Mouse (Mus musculus) heart, postnatal 36 days (tissue): ENCODE data around the gene Fmo3. TPM values are rescaled to one million over a fixed set of nuclear protein-coding genes. Genes with fewer than 3 reads are reported as not detected.

Experiments
- DNase-seq, 2 experiments: peaks; one replicate each; pipeline ENCODE4 v3.0.0; 2021 to 2022
- intact Hi-C: fragments of 180-260 bp; cut with DNase I; formaldehyde crosslinking; loops from one replicate; pipeline ENCODE4 v1.15.1; 2025
- total RNA-seq, 2 experiments: library from RNA; stranded (reverse); gene quantifications; 2 replicates each; pipeline ENCODE4 v1.2.3; 2021

The Fmo3 gene
- not detected for total RNA-seq

- intact Hi-C loops: no loop called here
Measured at GRCm38 (mm10) chr1:162984428-162984827, at the start of gene Fmo3. Gene Fmo3, minus strand, starts transcription at chr1:162984528.

GRCm38 (mm10) chr1:163023075-163023474, 38.7 kb upstream of the Fmo3 start:
- intact Hi-C loops: no loop called here
- no peak for DNase-seq

More at GRCm38 (mm10) chr1:162984428-162984827, at the start of gene Fmo3:
- no peak for DNase-seq

GRCm38 (mm10) chr1:163009220-163009619, 24.9 kb upstream of the Fmo3 start:
- intact Hi-C loops: no loop called here
- DNase-seq: no peak

GRCm38 (mm10) chr1:163003496-163003895, 19.2 kb upstream of the Fmo3 start:
- intact Hi-C loops: no loop called here
- DNase-seq: no peak

GRCm38 (mm10) chr1:163001271-163001829, 17.0 kb upstream of the Fmo3 start:
- intact Hi-C loops: no loop called here
- no peak for DNase-seq

- intact Hi-C loops: no loop called here
- no peak for DNase-seq
Measured at GRCm38 (mm10) chr1:162987546-162987945, 3.2 kb upstream of the Fmo3 start.

- DNase-seq: no peak
- intact Hi-C loops: no loop called here
Measured at GRCm38 (mm10) chr1:162986777-162987176, 2.4 kb upstream of the Fmo3 start.

- DNase-seq: peak in 1 of 2 experiments; percentile 37
Measured at GRCm38 (mm10) chr1:162986121-162986748, 1.9 kb upstream of the Fmo3 start.

GRCm38 (mm10) chr1:162963556-162963955, 20.8 kb downstream of the Fmo3 start:
- intact Hi-C loops: no loop called here
- no peak for DNase-seq

More at GRCm38 (mm10) chr1:162986121-162986748, 1.9 kb upstream of the Fmo3 start:
- intact Hi-C loops: no loop called here

- no peak for DNase-seq
- intact Hi-C loops: no loop called here
Measured at GRCm38 (mm10) chr1:162957422-162957821, 26.9 kb downstream of the Fmo3 start.

GRCm38 (mm10) chr1:162953079-162953478, 31.2 kb downstream of the Fmo3 start:
- DNase-seq: peak in 1 of 2 experiments; percentile 23
- intact Hi-C loops: no loop called here

GRCm38 (mm10) chr1:162949763-162950162, 34.6 kb downstream of the Fmo3 start:
- intact Hi-C loops: no loop called here
- no peak for DNase-seq

- intact Hi-C loops: no loop called here
- no peak for DNase-seq
Measured at GRCm38 (mm10) chr1:162947934-162948333, 36.4 kb downstream of the Fmo3 start.

GRCm38 (mm10) chr1:162946837-162947558, 37.3 kb downstream of the Fmo3 start:
- intact Hi-C loops: no loop called here
- DNase-seq: no peak

GRCm38 (mm10) chr1:162943700-162944099, 40.6 kb downstream of the Fmo3 start:
- intact Hi-C loops: no loop called here
- DNase-seq: no peak

GRCm38 (mm10) chr1:162938696-162939351, 45.5 kb downstream of the Fmo3 start:
- DNase-seq: peak in 1 of 2 experiments; percentile 15
- intact Hi-C loops: no loop called here

- no peak for DNase-seq
- intact Hi-C loops: no loop called here
Measured at GRCm38 (mm10) chr1:162937970-162938695, 46.2 kb downstream of the Fmo3 start.

GRCm38 (mm10) chr1:162937415-162937814, 46.9 kb downstream of the Fmo3 start, which contains the start of gene Fmo6:
Gene Fmo6, minus strand, starts transcription at chr1:162937515.
- intact Hi-C loops: no loop called here

GRCm38 (mm10) chr1:162934374-162935012, 49.8 kb downstream of the Fmo3 start:
- DNase-seq: no peak
- intact Hi-C loops: loop anchor here (5.0 kb wide), 1 partner anchor 37 kb away; the partner anchor contains the start of gene Fmo2

More at GRCm38 (mm10) chr1:162937415-162937814, 46.9 kb downstream of the Fmo3 start, which contains the start of gene Fmo6:
- no peak for DNase-seq

GRCm38 (mm10) chr1:162932386-162932785, 51.9 kb downstream of the Fmo3 start:
- intact Hi-C loops: loop anchor here (5.0 kb wide), 1 partner anchor 35 kb away; the partner anchor contains the start of gene Fmo2
- DNase-seq: no peak
